Mouse (Mus musculus) heart, adult 10 weeks (tissue): ENCODE measurements around the gene Dnase1l2. TPM values are rescaled to one million over a fixed set of nuclear protein-coding genes. Genes with fewer than 3 reads are reported as not detected.

Experiments
- polyA plus RNA-seq: library from polyadenylated mRNA; stranded (reverse); fragments of 350-450 nt; fragmentation: Illumina TruSeq; extraction: RNeasy Lipid Tissue Mini Kit (QIAGEN cat#74804); gene quantifications from one replicate; pipeline ENCODE4 v1.2.3, GENCODE M21; 2014; ENCODE audit warnings: low read depth, low replicate concordance

Gene Dnase1l2
- 3.4 TPM for polyA plus RNA-seq

GRCm38 (mm10) chr17:24442632-24443155 lies at the start of gene Dnase1l2:
Dnase1l2 (minus strand) TSS chr17:24443105.

GRCm38 (mm10) chr17:24488186-24488661 lies 45.3 kb upstream of the Dnase1l2 start, which contains the start of gene Caskin1:
Caskin1 (plus strand) TSS chr17:24488601.

GRCm38 (mm10) chr17:24478663-24479380 lies 35.9 kb upstream of the Dnase1l2 start, which contains the start of gene Mlst8:
Mlst8 (minus strand) TSS chr17:24479078.

GRCm38 (mm10) chr17:24473612-24474275 lies 30.8 kb upstream of the Dnase1l2 start, which contains the start of gene Bricd5:
Bricd5 (plus strand) TSS chr17:24473884.

GRCm38 (mm10) chr17:24469910-24470602 lies 27.2 kb upstream of the Dnase1l2 start, which contains the start of the genes E4f1 and Pgp:
E4f1 (minus strand) TSS chr17:24470313.
Pgp (plus strand) TSS chr17:24470392.

GRCm38 (mm10) chr17:24426471-24427169 lies 16.3 kb downstream of the Dnase1l2 start, which contains the start of gene Eci1:
Eci1 (plus strand) TSS chr17:24426641.

GRCm38 (mm10) chr17:24414230-24414976 lies 28.5 kb downstream of the Dnase1l2 start, which contains the start of gene Rnps1:
Rnps1 (plus strand) TSS chr17:24414565.

Other genes starting within 250 kb of the Dnase1l2 start
- gene Tbc1d24, start 237.5 kb downstream of the Dnase1l2 start, polyA plus RNA-seq: 10.7 TPM
- 1.2 TPM for gene Ntn3, start 233.6 kb downstream of the Dnase1l2 start, polyA plus RNA-seq
- 2.4 TPM for gene Tedc2, start 222.3 kb downstream of the Dnase1l2 start, polyA plus RNA-seq
- 0.45 TPM for gene Ccnf, start 191.6 kb downstream of the Dnase1l2 start, polyA plus RNA-seq
- not detected for gene Abca17, start 92.0 kb downstream of the Dnase1l2 start, polyA plus RNA-seq
- 11.2 TPM for gene Abca3, start 91.2 kb downstream of the Dnase1l2 start, polyA plus RNA-seq
- 82.4 TPM for gene Rnps1, start 28.5 kb downstream of the Dnase1l2 start, polyA plus RNA-seq
- 445 TPM for gene Eci1, start 16.5 kb downstream of the Dnase1l2 start, polyA plus RNA-seq
- 21.5 TPM for gene E4f1, start 27.2 kb upstream of the Dnase1l2 start, polyA plus RNA-seq
- 36.4 TPM for gene Pgp, start 27.3 kb upstream of the Dnase1l2 start, polyA plus RNA-seq
- gene Bricd5, start 30.8 kb upstream of the Dnase1l2 start, polyA plus RNA-seq: not detected
- gene Mlst8, start 36.0 kb upstream of the Dnase1l2 start, polyA plus RNA-seq: 11.6 TPM
- gene Caskin1, start 45.5 kb upstream of the Dnase1l2 start, polyA plus RNA-seq: 0.47 TPM
- gene Traf7, start 84.8 kb upstream of the Dnase1l2 start, polyA plus RNA-seq: 63.9 TPM
- not detected for gene Rab26, start 91.1 kb upstream of the Dnase1l2 start, polyA plus RNA-seq
- gene Pkd1, start 106.7 kb upstream of the Dnase1l2 start, polyA plus RNA-seq: 35.8 TPM
- gene Tsc2, start 189.5 kb upstream of the Dnase1l2 start, polyA plus RNA-seq: 99.7 TPM
- gene Nthl1, start 189.6 kb upstream of the Dnase1l2 start, polyA plus RNA-seq: 6.4 TPM
- 115 TPM for gene Slc9a3r2, start 207.2 kb upstream of the Dnase1l2 start, polyA plus RNA-seq
- not detected for gene Npw, start 215.4 kb upstream of the Dnase1l2 start, polyA plus RNA-seq
- gene Zfp598, start 226.6 kb upstream of the Dnase1l2 start, polyA plus RNA-seq: 18.8 TPM
- 0.31 TPM for gene Syngr3, start 246.8 kb upstream of the Dnase1l2 start, polyA plus RNA-seq